Mouse (Mus musculus) adrenal gland, adult (tissue): ENCODE data around the gene 2310011J03Rik.

Experiments used
- DNase-seq, 2 experiments: peaks; one replicate each; pipeline ENCODE4 v3.0.0; 2022 to 2023; ENCODE audit warnings: low spot score in 1 of 2; ENCODE audit not compliant: inconsistent age in 2 of 2

Gene 2310011J03Rik

GRCm38 (mm10) chr10:80294788-80295303, 25.5 kb downstream of the 2310011J03Rik start:
- no peak for DNase-seq

GRCm38 (mm10) chr10:80294311-80294710, 26.0 kb downstream of the 2310011J03Rik start:
- no peak for DNase-seq

- DNase-seq, result peak in 1 of 2 experiments; percentile 59
These were observed 27.0 kb downstream of the 2310011J03Rik start for GRCm38 (mm10) chr10:80293325-80293724.

GRCm38 (mm10) chr10:80292251-80293146, 27.8 kb downstream of the 2310011J03Rik start, which contains the start of gene Rps15:
TSS of gene Rps15 (plus strand) at chr10:80292453.
- DNase-seq, result peak; percentile 95 to 97

GRCm38 (mm10) chr10:80288657-80289056, 31.7 kb downstream of the 2310011J03Rik start:
- DNase-seq, result no peak

DNA sequence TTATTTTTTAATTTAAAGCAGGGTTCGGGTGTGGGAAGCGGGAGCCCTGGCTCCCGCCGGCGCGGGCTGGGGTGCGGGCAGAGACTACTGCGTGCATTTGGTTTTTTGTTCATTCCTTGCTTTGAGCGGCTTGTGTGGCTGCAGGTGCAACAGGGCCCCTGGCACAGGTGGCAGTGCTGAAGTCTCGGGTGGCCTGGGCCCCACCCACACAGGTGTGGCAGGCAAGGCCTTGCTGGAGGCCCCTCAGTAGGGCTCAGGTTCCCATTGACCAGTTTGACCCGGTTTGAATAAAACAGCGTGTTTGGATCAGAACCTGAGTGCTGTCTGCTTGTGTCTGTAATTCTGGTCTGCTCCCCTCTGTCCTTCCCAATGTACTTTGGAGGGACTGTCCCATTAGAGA, 32.2 kb downstream of the 2310011J03Rik start:
- DNase-seq, result no peak

- peak; percentile 71 to 88 for DNase-seq
These were observed 34.9 kb downstream of the 2310011J03Rik start for GRCm38 (mm10) chr10:80285222-80286070.

GRCm38 (mm10) chr10:80282481-80283441, 37.6 kb downstream of the 2310011J03Rik start:
- no peak for DNase-seq

DNA sequence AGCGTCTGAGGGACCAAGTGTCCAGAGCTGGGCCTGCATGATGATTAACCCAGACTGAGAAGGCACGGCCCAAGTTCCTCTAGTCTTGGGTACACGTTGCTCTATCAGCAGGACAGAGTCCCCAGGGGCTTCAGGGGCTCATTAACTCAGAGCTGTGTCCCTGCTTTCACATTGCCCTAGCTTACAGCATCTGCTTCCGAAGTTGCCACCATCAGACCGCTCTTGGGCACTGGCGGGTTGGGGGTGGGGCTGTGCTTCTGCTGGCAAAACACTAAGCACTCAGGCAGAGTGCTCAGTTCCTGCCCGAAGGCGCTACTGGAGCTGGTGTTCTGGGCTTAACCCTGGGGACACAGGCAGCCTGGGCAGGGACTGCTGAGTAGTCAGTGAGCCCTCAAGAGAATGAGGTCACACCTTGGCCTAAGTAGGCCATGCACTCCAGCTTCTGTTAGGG, 38.4 kb downstream of the 2310011J03Rik start:
- DNase-seq, result peak; percentile 73 to 83

- DNase-seq, result peak; percentile 73 to 85
These were observed 39.0 kb downstream of the 2310011J03Rik start for GRCm38 (mm10) chr10:80281304-80281703.

- no peak for DNase-seq
These were observed 41.1 kb downstream of the 2310011J03Rik start for GRCm38 (mm10) chr10:80279273-80279672.

DNA sequence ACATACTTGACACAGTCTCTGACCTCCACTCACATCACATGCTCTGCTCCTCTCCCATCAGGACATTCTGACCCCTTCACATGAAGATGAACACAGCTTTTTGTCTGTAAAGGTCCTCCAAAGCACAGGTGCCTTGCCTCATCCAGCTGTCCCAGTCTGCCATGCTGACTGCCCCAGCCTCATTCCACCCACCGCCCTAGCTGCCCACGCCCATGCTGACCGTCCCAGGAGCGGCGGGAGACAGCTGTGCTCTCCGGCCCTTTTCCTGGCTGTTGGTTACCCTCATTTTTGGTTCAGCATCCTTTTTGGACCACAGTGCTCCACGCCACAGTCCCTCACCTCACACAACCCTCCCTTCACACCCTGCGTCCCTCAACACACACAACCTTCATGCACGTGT, 41.9 kb downstream of the 2310011J03Rik start:
- no peak for DNase-seq

DNA sequence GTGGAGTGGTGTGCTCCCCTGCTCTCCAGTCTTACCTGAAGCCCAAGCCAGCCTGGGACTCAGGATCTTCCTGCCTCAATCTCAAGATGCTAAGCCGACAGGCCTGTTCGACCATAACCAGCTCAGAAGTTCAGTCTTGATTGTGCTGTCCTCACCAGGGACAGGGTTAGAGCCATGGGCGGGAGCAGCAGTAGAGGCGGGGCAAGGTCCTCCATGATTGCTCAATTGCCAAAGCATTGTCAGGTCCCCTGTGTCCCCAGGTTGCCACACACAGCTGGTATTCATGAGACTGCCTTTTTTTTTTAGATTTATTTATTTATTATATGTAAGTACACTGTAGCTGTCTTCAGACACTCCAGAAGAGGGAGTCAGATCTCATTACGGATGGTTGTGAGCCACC, 44.1 kb downstream of the 2310011J03Rik start:
- DNase-seq, result no peak

GRCm38 (mm10) chr10:80273847-80274246, 46.5 kb downstream of the 2310011J03Rik start:
- no peak for DNase-seq

- no peak for DNase-seq
These were observed 48.3 kb downstream of the 2310011J03Rik start for GRCm38 (mm10) chr10:80271870-80272585.

DNA sequence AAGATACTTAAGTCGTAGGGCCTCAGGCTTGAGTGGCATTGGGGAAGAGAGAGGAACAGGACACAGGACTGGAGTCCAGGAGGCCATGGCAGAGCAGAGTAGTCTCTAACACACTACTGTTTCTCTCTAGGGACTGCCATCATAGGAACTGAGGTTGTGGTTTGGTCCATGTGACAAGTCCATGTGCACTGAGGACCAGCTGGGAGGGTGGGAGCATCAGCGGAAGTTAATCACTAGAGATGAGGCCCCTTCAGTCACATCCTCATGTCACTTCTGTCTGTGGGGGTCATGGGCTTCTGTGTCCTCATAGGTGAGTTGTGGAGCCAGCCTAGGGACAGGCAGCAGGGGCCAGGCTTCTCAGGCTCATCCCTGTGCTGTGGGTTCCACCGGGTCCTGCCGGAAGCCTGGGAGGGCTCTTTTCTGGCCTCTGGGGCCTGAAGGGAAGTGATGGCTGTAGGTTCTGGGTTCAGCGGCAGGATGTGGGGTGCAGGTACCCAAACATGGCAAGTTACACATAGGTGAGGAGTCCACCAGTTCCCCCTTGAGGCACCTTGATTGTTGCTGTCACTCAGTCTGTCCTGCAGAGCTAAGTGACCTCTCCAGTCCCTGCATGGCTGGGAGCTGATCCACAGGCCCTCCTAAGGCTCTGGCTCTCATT, 49.0 kb downstream of the 2310011J03Rik start:
- no peak for DNase-seq

GRCm38 (mm10) chr10:80270734-80271181, 49.6 kb downstream of the 2310011J03Rik start:
- DNase-seq, result peak in 1 of 2 experiments; percentile 79

GRCm38 (mm10) chr10:80270099-80270498, 50.2 kb downstream of the 2310011J03Rik start:
- no peak for DNase-seq
